Mouse (Mus musculus) limb, embryonic 14.5 days (tissue): ENCODE measurements around the gene Zfp11. TPM values are rescaled to one million over a fixed set of nuclear protein-coding genes. Genes with fewer than 3 reads are reported as not detected.
"Not testable (repeated sequence)": the region's sequence is repeated elsewhere in the genome, so short reads cannot be mapped to it uniquely, and the experiment has no call there.

Source experiments
- ATAC-seq: fragments of 200-750 bp; cut with Nextera tagmentation; 2 replicates; pipeline ENCODE4 v1.8.0; 2017; ENCODE audit warnings: low read depth, moderate number of reproducible peaks, moderate TSS enrichment; ENCODE audit not compliant: low FRiP score
- DNase-seq: peaks from one replicate; pipeline ENCODE4 v3.0.0-alpha.2; 2015; ENCODE audit warnings: low spot score
- H3K27ac ChIP-seq: fragments of 300-500 bp; sonication (generic); replicated peaks from 2 replicates; pipeline ENCODE4 v1.5.1; 2014; ENCODE audit warnings: low read depth, mild to moderate bottlenecking, low read length, moderate library complexity, mixed read lengths
- H3K27me3 ChIP-seq: fragments of 300-500 bp; sonication (generic); 2 replicates; pipeline ENCODE4 v1.6.1; 2014; ENCODE audit warnings: low read length, mixed read lengths; ENCODE audit not compliant: control insufficient read depth, insufficient read depth
- H3K36me3 ChIP-seq: fragments of 300-500 bp; sonication (generic); 2 replicates; pipeline ENCODE4 v1.6.1; 2014; ENCODE audit warnings: mild to moderate bottlenecking, low read length, moderate library complexity, mixed read lengths; ENCODE audit not compliant: control insufficient read depth, insufficient read depth
- H3K4me1 ChIP-seq: fragments of 300-500 bp; sonication (generic); 2 replicates; pipeline ENCODE4 v1.6.1; 2014; ENCODE audit warnings: antibody characterized with exemption, low read length, mixed read lengths; ENCODE audit not compliant: control insufficient read depth, insufficient read depth
- H3K4me2 ChIP-seq: fragments of 300-500 bp; sonication (generic); replicated peaks from 2 replicates; pipeline ENCODE4 v1.6.1; 2014; ENCODE audit warnings: low read depth, mild to moderate bottlenecking, low read length, moderate library complexity; ENCODE audit not compliant: severe bottlenecking
- H3K4me3 ChIP-seq: fragments of 300-500 bp; sonication (generic); replicated peaks from 2 replicates; pipeline ENCODE4 v1.5.1; 2014; ENCODE audit warnings: low read length
- H3K9ac ChIP-seq: fragments of 300-500 bp; sonication (generic); 2 replicates; pipeline ENCODE4 v1.6.1; 2014; ENCODE audit warnings: mild to moderate bottlenecking, low read depth, low read length, moderate library complexity; ENCODE audit not compliant: severe bottlenecking
- H3K9me3 ChIP-seq: fragments of 300-500 bp; sonication (generic); 2 replicates; pipeline ENCODE4 v1.6.1; 2016; ENCODE audit warnings: low read length; ENCODE audit not compliant: control insufficient read depth
- POLR2A ChIP-seq: fragments of 200-500 bp; IDR thresholded peaks from 2 replicates; pipeline ENCODE4 v1.8.0; 2012; ENCODE audit warnings: inconsistent platforms, mild to moderate bottlenecking, moderate library complexity, borderline replicate concordance; ENCODE audit not compliant: insufficient read depth, insufficient read length; ENCODE audit errors: extremely low read depth
- WGBS: fragments of 180-500 bp; shearing (Covaris S2); extraction: QIAGEN DNeasy Blood & Tissue Kit; methylation state at CpG from one replicate; pipeline ENCODE4 v1.1.7; 2014; 5-methylcytosine and 5-hydroxymethylcytosine counted together
- polyA plus RNA-seq, 2 experiments: library from polyadenylated mRNA; depleted of rRNA in 1 of 2; stranded (reverse) in 1 of 2; unstranded in 1 of 2; fragments of >200 nt; fragmentation: Nextera tagmentation in 1 of 2; extraction: Ambion mirVana in 1 of 2; gene quantifications; 2 replicates each; pipeline versions ENCODE4 v1.2.1 to v1.2.3; 2012 to 2014

Gene Zfp11
- polyA plus RNA-seq, 2 experiments, result 3.8 to 5.0 TPM

GRCm38 (mm10) chr5:129701706-129702105, 31.8 kb upstream of the Zfp11 start:
- 74% methylated on average over 1 of the region's 1 CpGs for WGBS
- Histone ChIP-seq H3K36me3 (no peaks in the 10 kb centered on the region), H3K27ac (no peak overlapping the region)

GRCm38 (mm10) chr5:129700506-129700905, 30.6 kb upstream of the Zfp11 start:
- Histone ChIP-seq H3K4me3 (peak overlapping the region; percentile 16), H3K9me3 (no peaks in the 10 kb centered on the region), H3K4me2 (0 out of 2 replicates have a peak overlapping the region, but pooled peaks have one; percentile 13), H3K9ac (no peak overlapping the region), H3K27ac (no peak overlapping the region), H3K27me3 (no peaks in the 10 kb centered on the region), H3K4me1 (no peaks in the 10 kb centered on the region), H3K36me3 (no peaks in the 10 kb centered on the region)
- no peak for TF ChIP-seq POLR2A
- DNase-seq (no peak), ATAC-seq (no peak)
- 32% methylated on average over 2 of the region's 2 CpGs for WGBS

More at GRCm38 (mm10) chr5:129701706-129702105, 31.8 kb upstream of the Zfp11 start:
- no peak for DNase-seq
- no peaks in the 10 kb centered on the region for H3K9me3 ChIP-seq
- TF ChIP-seq POLR2A, result no peak
- H3K4me1 ChIP-seq, result no peaks in the 10 kb centered on the region
- no peak overlapping the region for H3K9ac ChIP-seq
- H3K4me2 ChIP-seq, result no peak overlapping the region
- H3K27me3 ChIP-seq, result no peaks in the 10 kb centered on the region
- H3K4me3 ChIP-seq, result no peak overlapping the region
- ATAC-seq, result no peak

GRCm38 (mm10) chr5:129690528-129690927, 20.6 kb upstream of the Zfp11 start:
- Histone ChIP-seq H3K4me3 (no peak overlapping the region), H3K27me3 (no peaks in the 10 kb centered on the region), H3K4me1 (no peaks in the 10 kb centered on the region), H3K36me3 (no peaks in the 10 kb centered on the region), H3K9ac (no peak overlapping the region), H3K9me3 (no peaks in the 10 kb centered on the region), H3K27ac (no peak overlapping the region), H3K4me2 (no peak overlapping the region)
- no peak for TF ChIP-seq POLR2A
- 88% methylated on average over 3 of the region's 3 CpGs for WGBS
- ATAC-seq (no peak), DNase-seq (no peak)

- Histone ChIP-seq H3K4me2 (no peak overlapping the region), H3K4me3 (no peak overlapping the region), H3K27ac (no peak overlapping the region), H3K27me3 (no peaks in the 10 kb centered on the region), H3K4me1 (no peaks in the 10 kb centered on the region), H3K9ac (no peak overlapping the region), H3K9me3 (no peaks in the 10 kb centered on the region), H3K36me3 (no peaks in the 10 kb centered on the region)
- WGBS, result 81% methylated on average over 7 of the region's 7 CpGs
- no peak for ATAC-seq
- TF ChIP-seq POLR2A, result no peak
- no peak for DNase-seq
Observed at GRCm38 (mm10) chr5:129687621-129688020, 17.7 kb upstream of the Zfp11 start.

GRCm38 (mm10) chr5:129685141-129685540, 15.2 kb upstream of the Zfp11 start:
- WGBS, result 92% methylated on average over 5 of the region's 5 CpGs
- not testable (repeated sequence) for H3K27ac ChIP-seq, H3K4me1 ChIP-seq, H3K36me3 ChIP-seq, H3K9ac ChIP-seq, H3K27me3 ChIP-seq, H3K9me3 ChIP-seq, H3K4me2 ChIP-seq, ATAC-seq, DNase-seq, H3K4me3 ChIP-seq

- Histone ChIP-seq H3K4me2 (peak overlapping the region; percentile 75), H3K36me3 (no peaks in the 10 kb centered on the region), H3K27me3 (no peaks in the 10 kb centered on the region), H3K4me3 (peak overlapping the region; percentile 81), H3K9ac (peak overlapping the region; percentile 93), H3K9me3 (no peaks in the 10 kb centered on the region), H3K4me1 (peaks cover 7% of the 10 kb centered on the region; the same call in 1 of the 2 replicates), H3K27ac (peak overlapping the region; percentile 56; the same call in 1 of the 2 replicates)
- WGBS, result under 1% methylated on average over 31 of the region's 31 CpGs
- no peak for DNase-seq
- no peak; the same call in 1 of the 2 replicates for ATAC-seq
- 0 out of 2 replicates have a peak, but pooled peaks have one; percentile 95 for TF ChIP-seq POLR2A
Observed at GRCm38 (mm10) chr5:129669453-129670035, 355 bp downstream of the Zfp11 start.
